Mouse (Mus musculus): Measurements from ENCODE around the gene Igfbp5. TPM values are rescaled to one million over a fixed set of nuclear protein-coding genes. Genes with fewer than 3 reads are reported as not detected.

Gene Igfbp5
- total and polyA plus RNA-seq, 2 experiments from 2014 or later, result 55.4 to 147 TPM

- H3K27me3 ChIP-seq (ENCODE audit: control insufficient read depth, insufficient read depth, low read length), result no peaks in the 10 kb centered on the region
- no peak overlapping the region for H3K4me3 ChIP-seq (ENCODE audit: low read depth, low read length)
- H3K36me3 ChIP-seq (replicated peaks; ENCODE audit: control insufficient read depth, insufficient read depth, low read length), result no peaks in the 10 kb centered on the region
- ATAC-seq (ENCODE audit: insufficient read depth, low read depth) (no peak), DNase-seq (ENCODE audit: low spot score) (no peak)
- H3K4me1 ChIP-seq (ENCODE audit: control insufficient read depth, insufficient read depth), result no peaks in the 10 kb centered on the region
- H3K9me3 ChIP-seq (replicated peaks; ENCODE audit: control insufficient read depth, low read length), result no peaks in the 10 kb centered on the region
- no peak overlapping the region for H3K9ac ChIP-seq (replicated peaks; ENCODE audit: low read depth, low read length)
- 72% methylated on average over 7 of the region's 7 CpGs for WGBS
- no peak overlapping the region for H3K4me2 ChIP-seq (ENCODE audit: low read depth, low read length)
- no peak for TF ChIP-seq EP300 (IDR thresholded peaks at IDR 0.05; ENCODE audit: low read depth)
- no peak for TF ChIP-seq CTCF (IDR thresholded peaks at IDR 0.05; ENCODE audit: low read depth)
- no peak overlapping the region for H3K27ac ChIP-seq (ENCODE audit: low read depth)
Observed at GRCm38 (mm10) chr1:72885819-72886169, 11.1 kb upstream of the Igfbp5 start.

- no peak overlapping the region for H3K9ac ChIP-seq (replicated peaks; ENCODE audit: low read depth, low read length)
- H3K9me3 ChIP-seq (replicated peaks; ENCODE audit: control insufficient read depth, low read length), result no peaks in the 10 kb centered on the region
- H3K4me3 ChIP-seq (ENCODE audit: low read depth, low read length), result no peak overlapping the region
- TF ChIP-seq CTCF (IDR thresholded peaks at IDR 0.05; ENCODE audit: low read depth) (no peak), EP300 (IDR thresholded peaks at IDR 0.05; ENCODE audit: low read depth) (no peak)
- ATAC-seq (ENCODE audit: insufficient read depth, low read depth) (no peak), DNase-seq (ENCODE audit: low spot score) (no peak)
- H3K27ac ChIP-seq (ENCODE audit: low read depth), result no peak overlapping the region
- WGBS, result 84% methylated on average over 11 of the region's 11 CpGs
- no peaks in the 10 kb centered on the region for H3K27me3 ChIP-seq (ENCODE audit: control insufficient read depth, insufficient read depth, low read length)
- no peaks in the 10 kb centered on the region for H3K36me3 ChIP-seq (replicated peaks; ENCODE audit: control insufficient read depth, insufficient read depth, low read length)
- H3K4me2 ChIP-seq (ENCODE audit: low read depth, low read length), result no peak overlapping the region
- H3K4me1 ChIP-seq (ENCODE audit: control insufficient read depth, insufficient read depth), result no peaks in the 10 kb centered on the region
Observed at GRCm38 (mm10) chr1:72885111-72885818, 10.6 kb upstream of the Igfbp5 start.

- Histone ChIP-seq H3K4me3 (ENCODE audit: low read depth, low read length) (no peak overlapping the region), H3K4me2 (ENCODE audit: low read depth, low read length) (no peak overlapping the region), H3K9ac (replicated peaks; ENCODE audit: low read depth, low read length) (no peak overlapping the region), H3K9me3 (replicated peaks; ENCODE audit: control insufficient read depth, low read length) (no peaks in the 10 kb centered on the region), H3K27me3 (ENCODE audit: control insufficient read depth, insufficient read depth, low read length) (no peaks in the 10 kb centered on the region), H3K27ac (ENCODE audit: low read depth) (no peak overlapping the region), H3K36me3 (replicated peaks; ENCODE audit: control insufficient read depth, insufficient read depth, low read length) (no peaks in the 10 kb centered on the region), H3K4me1 (ENCODE audit: control insufficient read depth, insufficient read depth) (peaks cover 10% of the 10 kb centered on the region)
- DNase-seq (ENCODE audit: low spot score) (no peak), ATAC-seq (ENCODE audit: insufficient read depth, low read depth) (no peak)
- TF ChIP-seq CTCF (IDR thresholded peaks at IDR 0.05; ENCODE audit: low read depth) (peak; percentile 35; the same call in 1 of the 2 replicates), EP300 (IDR thresholded peaks at IDR 0.05; ENCODE audit: low read depth) (no peak)
- WGBS, result 71% methylated on average over 4 of the region's 4 CpGs
Observed at GRCm38 (mm10) chr1:72879319-72879634, 4.6 kb upstream of the Igfbp5 start.

- H3K4me2 ChIP-seq (ENCODE audit: low read depth, low read length), result peak overlapping the region; percentile 26; the same call in 1 of the 2 replicates
- no peak overlapping the region for H3K4me3 ChIP-seq (ENCODE audit: low read depth, low read length)
- no peaks in the 10 kb centered on the region for H3K36me3 ChIP-seq (replicated peaks; ENCODE audit: control insufficient read depth, insufficient read depth, low read length)
- ATAC-seq (ENCODE audit: insufficient read depth, low read depth) (no peak), DNase-seq (ENCODE audit: low spot score) (no peak)
- H3K9me3 ChIP-seq (replicated peaks; ENCODE audit: control insufficient read depth, low read length), result no peaks in the 10 kb centered on the region
- H3K9ac ChIP-seq (replicated peaks; ENCODE audit: low read depth, low read length), result no peak overlapping the region
- H3K27me3 ChIP-seq (ENCODE audit: control insufficient read depth, insufficient read depth, low read length), result no peaks in the 10 kb centered on the region
- WGBS, result 66% methylated on average over 25 of the region's 25 CpGs
- H3K27ac ChIP-seq (ENCODE audit: low read depth), result no peak overlapping the region
- H3K4me1 ChIP-seq (ENCODE audit: control insufficient read depth, insufficient read depth), result peaks cover 10% of the 10 kb centered on the region
- TF ChIP-seq EP300 (IDR thresholded peaks at IDR 0.05; ENCODE audit: low read depth) (no peak), CTCF (IDR thresholded peaks at IDR 0.05; ENCODE audit: low read depth) (no peak)
Observed at GRCm38 (mm10) chr1:72878473-72879318, 4.0 kb upstream of the Igfbp5 start.

- Histone ChIP-seq H3K4me2 (ENCODE audit: low read depth, low read length) (peak overlapping the region; percentile 26), H3K4me1 (ENCODE audit: control insufficient read depth, insufficient read depth) (peaks cover 14% of the 10 kb centered on the region), H3K9me3 (replicated peaks; ENCODE audit: control insufficient read depth, low read length) (no peaks in the 10 kb centered on the region), H3K27ac (ENCODE audit: low read depth) (no peak overlapping the region), H3K27me3 (ENCODE audit: control insufficient read depth, insufficient read depth, low read length) (peaks cover 3% of the 10 kb centered on the region; the same call in 1 of the 2 replicates), H3K4me3 (ENCODE audit: low read depth, low read length) (no peak overlapping the region), H3K9ac (replicated peaks; ENCODE audit: low read depth, low read length) (no peak overlapping the region), H3K36me3 (replicated peaks; ENCODE audit: control insufficient read depth, insufficient read depth, low read length) (no peaks in the 10 kb centered on the region)
- ATAC-seq (ENCODE audit: insufficient read depth, low read depth), result peak; percentile 48
- peak; percentile 87 for DNase-seq (ENCODE audit: low spot score)
- 4% methylated on average over 3 of the region's 3 CpGs for WGBS
- TF ChIP-seq CTCF (IDR thresholded peaks at IDR 0.05; ENCODE audit: low read depth) (peak; percentile 90), EP300 (IDR thresholded peaks at IDR 0.05; ENCODE audit: low read depth) (no peak)
Observed at GRCm38 (mm10) chr1:72877892-72878291, 3.2 kb upstream of the Igfbp5 start.

Data from heart, postnatal 0 days (tissue).